Mouse (Mus musculus): ENCODE results near the gene Neu4. TPM values are rescaled to one million over a fixed set of nuclear protein-coding genes. Genes with fewer than 3 reads are reported as not detected.
"Not testable (repeated sequence)": the region's sequence is repeated elsewhere in the genome, so short reads cannot be mapped to it uniquely, and the experiment has no call there.

Gene Neu4
- polyA plus RNA-seq, 1 experiment from 2014 or later: not detected

- TF ChIP-seq CTCF (IDR thresholded peaks at IDR 0.05): no peak
- peaks cover 5% of the 10 kb centered on the region for H3K27me3 ChIP-seq
- in situ Hi-C loops (cut with MboI; ENCODE audit: low pct_unique_long_range_greater_than_20kb): no loop called here
- no peak for DNase-seq (ENCODE audit: low read depth, low spot score)
- ATAC-seq: no peak
- CTCF ChIA-PET: no interaction called here
- POLR2A ChIA-PET: no interaction called here
Observed at GRCm38 (mm10) chr1:94054481-94054880, 34.2 kb downstream of the Neu4 start.

- ChIA-PET POLR2A (no interaction called here), CTCF (no interaction called here)
- TF ChIP-seq CTCF (IDR thresholded peaks at IDR 0.05): no peak
- DNase-seq (ENCODE audit: low read depth, low spot score) (no peak), ATAC-seq (no peak)
- in situ Hi-C loops (cut with MboI; ENCODE audit: low pct_unique_long_range_greater_than_20kb): no loop called here
- peaks cover 5% of the 10 kb centered on the region for H3K27me3 ChIP-seq
Observed at GRCm38 (mm10) chr1:94055966-94056365, 35.7 kb downstream of the Neu4 start.

- DNase-seq (ENCODE audit: low read depth, low spot score) (no peak), ATAC-seq (no peak)
- TF ChIP-seq CTCF (IDR thresholded peaks at IDR 0.05): no peak
- POLR2A ChIA-PET: interaction anchor here (0.6 kb wide), 1 partner anchor 24 kb away, joined by 3 read pairs; no protein-coding TSS in a partner anchor
- CTCF ChIA-PET: no interaction called here
- in situ Hi-C loops (cut with MboI; ENCODE audit: low pct_unique_long_range_greater_than_20kb): no loop called here
- H3K27me3 ChIP-seq: peaks cover 5% of the 10 kb centered on the region
Observed at GRCm38 (mm10) chr1:94057401-94057800, 37.1 kb downstream of the Neu4 start.

GRCm38 (mm10) chr1:94058281-94058680 is 38.0 kb downstream of the Neu4 start:
- DNase-seq (ENCODE audit: low read depth, low spot score); POLR2A ChIA-PET; CTCF ChIA-PET; ATAC-seq; H3K27me3 ChIP-seq; in situ Hi-C loops (cut with MboI; ENCODE audit: low pct_unique_long_range_greater_than_20kb): not testable (repeated sequence)

GRCm38 (mm10) chr1:94074756-94075155 is 54.5 kb downstream of the Neu4 start:
- ATAC-seq (no peak), DNase-seq (ENCODE audit: low read depth, low spot score) (no peak)
- POLR2A ChIA-PET: no interaction called here
- CTCF ChIA-PET: no interaction called here
- in situ Hi-C loops (cut with MboI; ENCODE audit: low pct_unique_long_range_greater_than_20kb): loop anchor here (5.0 to 25.0 kb wide), 3 partner anchors 87 to 562 kb away; partner anchors contain the start of gene Farp2
- H3K27me3 ChIP-seq: peaks cover 21% of the 10 kb centered on the region
- no peak for TF ChIP-seq CTCF (IDR thresholded peaks at IDR 0.05)

GRCm38 (mm10) chr1:94076702-94077101 is 56.5 kb downstream of the Neu4 start:
- CTCF ChIA-PET: no interaction called here
- POLR2A ChIA-PET: no interaction called here
- no peak for TF ChIP-seq CTCF (IDR thresholded peaks at IDR 0.05)
- H3K27me3 ChIP-seq: peaks cover 27% of the 10 kb centered on the region
- DNase-seq (ENCODE audit: low read depth, low spot score) (no peak), ATAC-seq (no peak)
- in situ Hi-C loops (cut with MboI; ENCODE audit: low pct_unique_long_range_greater_than_20kb): loop anchor here (5.0 to 25.0 kb wide), 3 partner anchors 89 to 564 kb away; partner anchors contain the start of gene Farp2

Other genes starting within 250 kb of the Neu4 start
- 86.4 TPM for gene Dtymk, start 218.5 kb upstream of the Neu4 start, polyA plus RNA-seq (2021)
- gene Ing5, start 216.5 kb upstream of the Neu4 start, polyA plus RNA-seq (2021): 10.4 TPM
- gene D2hgdh, start 195.5 kb upstream of the Neu4 start, polyA plus RNA-seq (2021): 34.9 TPM
- not detected for gene Gal3st2, start 159.1 kb upstream of the Neu4 start, polyA plus RNA-seq (2021)
- 0.28 TPM for gene Gal3st2b, start 102.1 kb upstream of the Neu4 start, polyA plus RNA-seq (2021)
- 0.06 TPM for gene Gal3st2c, start 29.9 kb upstream of the Neu4 start, polyA plus RNA-seq (2021)
- not detected for gene Pdcd1, start 32.1 kb downstream of the Neu4 start, polyA plus RNA-seq (2021)

Measured in Patski (cell line).